Mouse (Mus musculus) frontal cortex, adult 2 months (tissue): ENCODE measurements around the gene Rgs4. TPM values are rescaled to one million over a fixed set of nuclear protein-coding genes. Genes with fewer than 3 reads are reported as not detected.

Source experiments
- DNase-seq, 2 experiments: peaks; one replicate each; pipeline ENCODE4 v3.0.0; 2022; ENCODE audit warnings: low spot score in 1 of 2; ENCODE audit errors: extremely low spot score in 1 of 2
- polyA plus RNA-seq: library from polyadenylated mRNA; depleted of rRNA; stranded (reverse); fragments of >200 nt; gene quantifications from 2 replicates; pipeline ENCODE4 v1.2.3, GENCODE M21; 2012; rRNA removed

Rgs4 gene
- polyA plus RNA-seq, 1 experiment = 207 TPM

DNA sequence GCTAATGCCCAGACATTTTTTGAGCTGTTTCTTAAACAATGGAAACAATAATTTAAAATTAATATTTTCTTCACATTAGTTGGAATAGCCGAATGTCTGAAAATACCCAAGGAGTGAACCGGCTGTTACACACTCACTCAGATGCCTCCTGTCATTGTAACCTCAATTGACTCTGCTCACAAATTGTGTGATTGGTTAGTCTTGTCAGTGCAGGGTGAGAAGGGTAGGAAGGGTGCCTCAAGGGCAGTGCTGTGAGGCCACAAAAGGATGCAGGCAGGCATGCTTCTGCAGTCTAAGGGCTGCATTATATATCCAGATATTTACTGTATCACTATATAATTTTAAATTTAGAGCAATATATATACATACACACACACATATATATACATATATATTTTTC lies 54.4 kb downstream of the Rgs4 start:
- DNase-seq = no peak

Other genes starting within 250 kb of the Rgs4 start
- 2.2 TPM in 2 replicates for gene Nuf2, start 216.2 kb downstream of the Rgs4 start, polyA plus RNA-seq
- gene Rgs5, start 92.1 kb downstream of the Rgs4 start, polyA plus RNA-seq = 67.2 and 89.9 TPM in 2 replicates
- 21.4 and 24.5 TPM in 2 replicates for gene Ccdc190, start 181.0 kb upstream of the Rgs4 start, polyA plus RNA-seq
- gene Hsd17b7, start 221.6 kb upstream of the Rgs4 start, polyA plus RNA-seq = 11.5 and 12.0 TPM in 2 replicates